Mouse (Mus musculus) duodenum, adult 2 months (tissue): ENCODE data around the gene Ppl. TPM values are rescaled to one million over a fixed set of nuclear protein-coding genes. Genes with fewer than 3 reads are reported as not detected.

Source experiments
- polyA plus RNA-seq: library from polyadenylated mRNA; depleted of rRNA; stranded (reverse); fragments of >200 nt; gene quantifications from 2 replicates; pipeline ENCODE4 v1.2.3, GENCODE M21; 2012; ENCODE audit warnings: low replicate concordance; rRNA removed

The Ppl gene
- polyA plus RNA-seq, result 0.37 and 0.78 TPM in 2 replicates

GRCm38 (mm10) chr16:5132401-5132801 is at the start of gene Ppl:
Gene Ppl (minus strand): TSS chr16:5132421.

DNA sequence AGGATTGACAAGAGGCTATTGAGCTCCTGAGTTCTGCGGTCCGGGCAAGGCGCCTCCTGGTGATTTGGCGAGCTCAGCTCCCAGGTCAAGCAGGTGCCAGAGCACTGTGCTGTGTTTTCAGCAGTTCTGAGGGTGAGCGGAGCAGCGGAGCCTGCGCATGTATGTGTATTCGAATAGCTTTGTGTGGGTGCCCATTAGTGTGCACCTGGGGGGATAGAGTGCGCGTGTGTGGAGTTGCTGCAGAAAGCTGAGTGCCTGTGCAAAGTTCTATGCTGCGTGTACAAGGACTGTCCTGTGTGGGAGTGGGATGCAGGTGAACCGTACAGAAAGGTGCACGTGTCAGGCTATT is 14.8 kb upstream of the Ppl start, which contains the start of gene Sec14l5:
Sec14l5 (plus strand) TSS at position 73 of the 349 bp plus-strand sequence.

GRCm38 (mm10) chr16:5049774-5050234 is 82.4 kb downstream of the Ppl start, which contains the start of the genes Glyr1 and Ubn1:
Gene Glyr1 (minus strand): TSS chr16:5049863.
Gene Ubn1 (plus strand): TSS chr16:5050057.

Other genes starting within 250 kb of the Ppl start
- 128 and 172 TPM in 2 replicates for gene Mgrn1, start 246.2 kb downstream of the Ppl start, polyA plus RNA-seq
- 37.5 and 39.6 TPM in 2 replicates for gene Nudt16l1, start 193.7 kb downstream of the Ppl start, polyA plus RNA-seq
- 21.8 and 24.0 TPM in 2 replicates for gene Anks3, start 168.2 kb downstream of the Ppl start, polyA plus RNA-seq
- not detected in 2 replicates for gene Sept12, start 134.6 kb downstream of the Ppl start, polyA plus RNA-seq
- gene Smim22, start 125.1 kb downstream of the Ppl start, polyA plus RNA-seq, result 205 and 527 TPM in 2 replicates
- 50.5 and 84.1 TPM in 2 replicates for gene Rogdi, start 118.9 kb downstream of the Ppl start, polyA plus RNA-seq
- 33.0 and 46.5 TPM in 2 replicates for gene Glyr1, start 82.6 kb downstream of the Ppl start, polyA plus RNA-seq
- gene Ubn1, start 82.4 kb downstream of the Ppl start, polyA plus RNA-seq, result 11.9 and 15.4 TPM in 2 replicates
- gene Sec14l5, start 14.7 kb upstream of the Ppl start, polyA plus RNA-seq, result 0.07 TPM in 1 of 2 replicates, not detected in the other
- 32.7 and 35.2 TPM in 2 replicates for gene Nagpa, start 71.6 kb upstream of the Ppl start, polyA plus RNA-seq
- gene AU021092, start 89.9 kb upstream of the Ppl start, polyA plus RNA-seq, result 2.6 and 3.8 TPM in 2 replicates
- 25.5 and 33.5 TPM in 2 replicates for gene Alg1, start 101.2 kb upstream of the Ppl start, polyA plus RNA-seq
- gene Eef2kmt, start 123.6 kb upstream of the Ppl start, polyA plus RNA-seq, result 24.5 and 38.4 TPM in 2 replicates